Mouse (Mus musculus) liver, embryonic 15.5 days (tissue): ENCODE results near the gene Pxdn. TPM values are rescaled to one million over a fixed set of nuclear protein-coding genes. Genes with fewer than 3 reads are reported as not detected.

Experiments used
- ATAC-seq: fragments of 200-750 bp; cut with Nextera tagmentation; 2 replicates; pipeline ENCODE4 v1.8.0; 2017; ENCODE audit warnings: moderate number of reproducible peaks, mild to moderate bottlenecking, moderate library complexity; ENCODE audit not compliant: insufficient read depth
- H3K27ac ChIP-seq: fragments of 300-500 bp; sonication (generic); replicated peaks from 2 replicates; pipeline ENCODE4 v1.5.1; 2015; ENCODE audit warnings: mild to moderate bottlenecking, inconsistent platforms
- H3K27me3 ChIP-seq: fragments of 300-500 bp; sonication (generic); 2 replicates; pipeline ENCODE4 v1.6.1; 2015; ENCODE audit warnings: mild to moderate bottlenecking, inconsistent platforms
- H3K36me3 ChIP-seq: fragments of 300-500 bp; sonication (generic); replicated peaks from 2 replicates; pipeline ENCODE4 v1.6.1; 2015; ENCODE audit warnings: moderate library complexity, mild to moderate bottlenecking, inconsistent platforms
- H3K4me1 ChIP-seq: fragments of 300-500 bp; sonication (generic); replicated peaks from 2 replicates; pipeline ENCODE4 v1.6.1; 2015; ENCODE audit warnings: inconsistent platforms
- H3K4me2 ChIP-seq: fragments of 300-500 bp; sonication (generic); 2 replicates; pipeline ENCODE4 v1.6.1; 2015; ENCODE audit warnings: moderate library complexity, mild to moderate bottlenecking, inconsistent platforms
- H3K4me3 ChIP-seq: fragments of 300-500 bp; sonication (generic); replicated peaks from 2 replicates; pipeline ENCODE4 v1.5.1; 2015; ENCODE audit warnings: mild to moderate bottlenecking, inconsistent platforms
- H3K9ac ChIP-seq: fragments of 300-500 bp; sonication (generic); 2 replicates; pipeline ENCODE4 v1.6.1; 2015; ENCODE audit warnings: moderate library complexity, mild to moderate bottlenecking, inconsistent platforms
- H3K9me3 ChIP-seq: fragments of 300-500 bp; sonication (generic); replicated peaks from 2 replicates; pipeline ENCODE4 v1.6.1; 2016; ENCODE audit warnings: inconsistent platforms
- WGBS: fragments of 180-500 bp; shearing (Covaris S2); methylation state at CpG from one replicate; pipeline ENCODE4 v1.1.7; 2015; ENCODE audit warnings: mixed read lengths; ENCODE audit not compliant: insufficient replicate concordance; 5-methylcytosine and 5-hydroxymethylcytosine counted together
- polyA plus RNA-seq: library from polyadenylated mRNA; unstranded; fragments of >200 nt; fragmentation: Nextera tagmentation; extraction: Ambion mirVana; gene quantifications from 2 replicates; pipeline ENCODE4 v1.2.1, GENCODE M21; 2015

Pxdn gene
- polyA plus RNA-seq, 1 experiment from 2014 or later: 4.2 TPM

- Histone ChIP-seq H3K27ac (no peak overlapping the region), H3K4me3 (no peak overlapping the region), H3K9me3 (no peaks in the 10 kb centered on the region), H3K27me3 (no peaks in the 10 kb centered on the region), H3K36me3 (no peaks in the 10 kb centered on the region), H3K4me2 (no peak overlapping the region), H3K4me1 (no peaks in the 10 kb centered on the region), H3K9ac (no peak overlapping the region)
- 75% methylated on average over 9 of the region's 9 CpGs for WGBS
- ATAC-seq: no peak
Observed at GRCm38 (mm10) chr12:29983190-29983589, 45.8 kb downstream of the Pxdn start.

- Histone ChIP-seq H3K36me3 (no peaks in the 10 kb centered on the region), H3K4me2 (no peak overlapping the region), H3K4me3 (no peak overlapping the region), H3K27ac (no peak overlapping the region), H3K27me3 (no peaks in the 10 kb centered on the region), H3K4me1 (no peaks in the 10 kb centered on the region), H3K9me3 (no peaks in the 10 kb centered on the region), H3K9ac (no peak overlapping the region)
- no peak for ATAC-seq
- WGBS: 71% methylated on average over 6 of the region's 6 CpGs
Observed at GRCm38 (mm10) chr12:29985126-29985525, 47.7 kb downstream of the Pxdn start.

- Histone ChIP-seq H3K4me3 (no peak overlapping the region), H3K27ac (no peak overlapping the region), H3K9ac (no peak overlapping the region), H3K9me3 (no peaks in the 10 kb centered on the region), H3K4me2 (no peak overlapping the region), H3K27me3 (no peaks in the 10 kb centered on the region), H3K36me3 (no peaks in the 10 kb centered on the region), H3K4me1 (no peaks in the 10 kb centered on the region)
- no peak for ATAC-seq
- WGBS: 72% methylated on average over 10 of the region's 10 CpGs
Observed at GRCm38 (mm10) chr12:29986241-29986640, 48.8 kb downstream of the Pxdn start.

- H3K4me1 ChIP-seq: no peaks in the 10 kb centered on the region
- H3K27me3 ChIP-seq: no peaks in the 10 kb centered on the region
- ATAC-seq: no peak
- 69% methylated on average over 5 of the region's 5 CpGs for WGBS
- H3K9ac ChIP-seq: no peak overlapping the region
- no peaks in the 10 kb centered on the region for H3K36me3 ChIP-seq
- H3K4me2 ChIP-seq: no peak overlapping the region
- no peaks in the 10 kb centered on the region for H3K9me3 ChIP-seq
- no peak overlapping the region for H3K27ac ChIP-seq
- no peak overlapping the region for H3K4me3 ChIP-seq
Observed at GRCm38 (mm10) chr12:29998895-29999294, 61.5 kb downstream of the Pxdn start.

GRCm38 (mm10) chr12:30001951-30002350 lies 64.5 kb downstream of the Pxdn start:
- 84% methylated on average over 16 of the region's 16 CpGs for WGBS
- no peaks in the 10 kb centered on the region for H3K36me3 ChIP-seq
- no peak for ATAC-seq
- no peak overlapping the region for H3K4me3 ChIP-seq
- H3K4me1 ChIP-seq: no peaks in the 10 kb centered on the region
- no peak overlapping the region for H3K9ac ChIP-seq
- H3K27me3 ChIP-seq: no peaks in the 10 kb centered on the region
- no peaks in the 10 kb centered on the region for H3K9me3 ChIP-seq
- no peak overlapping the region for H3K27ac ChIP-seq
- H3K4me2 ChIP-seq: no peak overlapping the region

- H3K27me3 ChIP-seq: no peaks in the 10 kb centered on the region
- ATAC-seq: no peak
- no peaks in the 10 kb centered on the region for H3K36me3 ChIP-seq
- no peak overlapping the region for H3K4me2 ChIP-seq
- WGBS: 72% methylated on average over 14 of the region's 14 CpGs
- no peaks in the 10 kb centered on the region for H3K4me1 ChIP-seq
- no peak overlapping the region for H3K27ac ChIP-seq
- no peak overlapping the region for H3K4me3 ChIP-seq
- no peak overlapping the region for H3K9ac ChIP-seq
- no peaks in the 10 kb centered on the region for H3K9me3 ChIP-seq
Observed at GRCm38 (mm10) chr12:30003680-30004364, 66.4 kb downstream of the Pxdn start.

GRCm38 (mm10) chr12:30004365-30004723 lies 66.9 kb downstream of the Pxdn start:
- no peak for ATAC-seq
- H3K4me3 ChIP-seq: no peak overlapping the region
- no peak overlapping the region for H3K27ac ChIP-seq
- WGBS: 57% methylated on average over 5 of the region's 5 CpGs
- no peak overlapping the region for H3K9ac ChIP-seq
- no peaks in the 10 kb centered on the region for H3K9me3 ChIP-seq
- H3K4me2 ChIP-seq: no peak overlapping the region
- no peaks in the 10 kb centered on the region for H3K36me3 ChIP-seq
- H3K27me3 ChIP-seq: no peaks in the 10 kb centered on the region
- no peaks in the 10 kb centered on the region for H3K4me1 ChIP-seq

- no peaks in the 10 kb centered on the region for H3K36me3 ChIP-seq
- no peak overlapping the region for H3K9ac ChIP-seq
- no peaks in the 10 kb centered on the region for H3K4me1 ChIP-seq
- no peak for ATAC-seq
- no peak overlapping the region for H3K27ac ChIP-seq
- WGBS: 57% methylated on average over 9 of the region's 9 CpGs
- no peaks in the 10 kb centered on the region for H3K27me3 ChIP-seq
- H3K4me3 ChIP-seq: no peak overlapping the region
- H3K4me2 ChIP-seq: no peak overlapping the region
- H3K9me3 ChIP-seq: no peaks in the 10 kb centered on the region
Observed at GRCm38 (mm10) chr12:30006586-30006985, 69.2 kb downstream of the Pxdn start.

- no peak overlapping the region for H3K27ac ChIP-seq
- H3K36me3 ChIP-seq: no peaks in the 10 kb centered on the region
- no peak overlapping the region for H3K4me2 ChIP-seq
- H3K9me3 ChIP-seq: no peaks in the 10 kb centered on the region
- ATAC-seq: no peak
- no peaks in the 10 kb centered on the region for H3K27me3 ChIP-seq
- no peak overlapping the region for H3K9ac ChIP-seq
- H3K4me1 ChIP-seq: no peaks in the 10 kb centered on the region
- H3K4me3 ChIP-seq: no peak overlapping the region
- WGBS: 67% methylated on average over 5 of the region's 5 CpGs
Observed at GRCm38 (mm10) chr12:30008741-30009140, 71.3 kb downstream of the Pxdn start.

- Histone ChIP-seq H3K4me3 (no peak overlapping the region), H3K4me1 (no peaks in the 10 kb centered on the region), H3K27ac (no peak overlapping the region), H3K9me3 (no peaks in the 10 kb centered on the region), H3K36me3 (no peaks in the 10 kb centered on the region), H3K4me2 (no peak overlapping the region), H3K9ac (no peak overlapping the region), H3K27me3 (no peaks in the 10 kb centered on the region)
- no peak for ATAC-seq
- 72% methylated on average over 9 of the region's 9 CpGs for WGBS
Observed at GRCm38 (mm10) chr12:30015501-30015900, 78.1 kb downstream of the Pxdn start.

GRCm38 (mm10) chr12:30017131-30017530 lies 79.7 kb downstream of the Pxdn start:
- WGBS: 60% methylated on average over 3 of the region's 3 CpGs
- Histone ChIP-seq H3K9ac (no peak overlapping the region), H3K27me3 (no peaks in the 10 kb centered on the region), H3K9me3 (no peaks in the 10 kb centered on the region), H3K27ac (no peak overlapping the region), H3K4me2 (no peak overlapping the region), H3K4me1 (no peaks in the 10 kb centered on the region), H3K4me3 (no peak overlapping the region), H3K36me3 (no peaks in the 10 kb centered on the region)
- ATAC-seq: no peak

- no peak overlapping the region for H3K4me2 ChIP-seq
- H3K27ac ChIP-seq: no peak overlapping the region
- no peak overlapping the region for H3K9ac ChIP-seq
- H3K4me1 ChIP-seq: no peaks in the 10 kb centered on the region
- H3K36me3 ChIP-seq: no peaks in the 10 kb centered on the region
- no peak overlapping the region for H3K4me3 ChIP-seq
- no peaks in the 10 kb centered on the region for H3K27me3 ChIP-seq
- no peak for ATAC-seq
- H3K9me3 ChIP-seq: no peaks in the 10 kb centered on the region
Observed at GRCm38 (mm10) chr12:30020447-30020846, 83.0 kb downstream of the Pxdn start.
